Mouse (Mus musculus) T-helper 2 cell (primary cell): ENCODE data around the gene Npdc1.

Source experiments
- in situ Hi-C: fragments of 300-600 bp; cut with MboI, MseI; formaldehyde crosslinking; loops from one replicate; pipeline ENCODE4 v1.15.1; 2025; ENCODE audit warnings: high pct_unique_total_duplicates

The Npdc1 gene

DNA sequence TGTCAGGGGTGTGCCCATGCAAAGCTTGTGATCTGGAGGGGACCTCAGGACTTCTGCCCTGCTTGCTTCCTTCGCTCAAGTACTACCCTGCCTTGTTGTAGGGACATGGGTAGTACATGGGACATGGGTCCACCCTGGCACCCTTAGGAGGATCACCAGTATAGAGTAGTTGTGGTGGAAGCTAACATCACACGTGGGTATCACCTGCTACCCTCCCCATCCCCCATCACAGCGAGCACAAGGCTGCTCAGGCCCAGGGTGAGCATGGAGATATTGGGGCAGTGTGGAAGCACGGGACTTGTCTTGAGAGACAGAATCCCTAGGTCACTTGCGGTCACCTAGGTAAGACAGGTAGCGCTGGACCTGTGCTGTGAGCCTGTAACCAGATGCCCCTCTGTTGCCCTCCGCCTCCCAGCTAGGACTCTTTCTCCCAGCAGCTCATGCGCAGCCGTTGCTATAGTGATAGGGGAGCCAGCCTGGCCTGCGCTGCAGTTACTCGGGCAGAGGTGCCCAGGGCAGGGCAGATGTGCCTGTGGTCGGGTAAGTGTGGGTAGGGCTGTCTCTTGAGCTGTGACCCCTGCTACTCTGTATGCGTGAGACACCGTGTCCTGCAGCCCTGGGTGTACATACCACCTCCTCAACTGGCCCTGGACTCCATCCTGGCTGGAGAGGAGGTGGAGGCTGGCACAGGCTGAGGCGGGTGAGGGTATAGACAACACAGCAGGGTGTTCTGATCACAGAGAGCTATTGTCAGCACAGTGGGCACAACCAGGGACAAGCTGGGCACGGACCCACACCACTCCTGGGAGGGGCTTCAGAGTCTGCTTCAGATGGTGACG lies 31.5 kb downstream of the Npdc1 start:
- in situ Hi-C loops = no loop called here

GRCm38 (mm10) chr2:25431308-25431855 lies 32.2 kb downstream of the Npdc1 start:
- in situ Hi-C loops = no loop called here

DNA sequence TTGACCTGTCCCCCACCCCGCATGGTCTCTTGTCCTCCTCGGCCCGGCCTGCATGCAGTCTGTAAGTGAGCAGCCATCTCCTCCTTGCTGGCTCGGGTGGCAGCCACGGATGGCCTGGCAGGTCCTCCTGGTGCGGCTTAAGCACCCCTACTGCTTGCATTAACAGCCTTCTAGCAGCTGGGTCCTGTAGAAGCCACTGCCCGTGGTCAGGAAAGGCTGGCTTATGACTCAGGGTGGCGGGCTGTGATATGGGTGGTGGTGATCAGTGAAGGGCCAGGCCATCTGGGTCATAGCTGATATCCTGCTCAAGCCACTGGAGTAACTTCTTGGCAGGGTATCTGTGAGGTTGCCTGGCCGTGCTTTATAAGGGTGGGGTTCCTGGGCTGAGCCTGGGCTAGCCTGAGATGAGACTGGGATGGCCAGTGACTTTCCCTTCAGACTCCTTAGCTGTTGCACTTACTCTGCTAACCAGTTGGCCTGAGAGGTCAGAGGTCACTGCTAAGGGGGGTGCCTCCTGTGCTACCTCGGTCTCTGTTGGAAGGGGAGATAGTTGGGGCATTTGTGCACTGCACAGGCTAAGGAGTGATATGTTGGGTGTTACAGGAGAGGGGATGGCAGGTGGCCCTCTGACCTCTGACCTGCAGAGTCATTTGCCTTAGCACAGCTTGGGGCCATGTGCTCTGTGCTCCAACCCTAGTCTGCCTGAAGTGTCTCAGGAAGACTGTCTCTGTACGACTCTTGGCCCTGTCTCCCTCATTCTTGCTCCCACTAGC lies 33.4 kb downstream of the Npdc1 start:
- in situ Hi-C loops = no loop called here

GRCm38 (mm10) chr2:25433101-25433500 lies 34.0 kb downstream of the Npdc1 start:
- in situ Hi-C loops = no loop called here

DNA sequence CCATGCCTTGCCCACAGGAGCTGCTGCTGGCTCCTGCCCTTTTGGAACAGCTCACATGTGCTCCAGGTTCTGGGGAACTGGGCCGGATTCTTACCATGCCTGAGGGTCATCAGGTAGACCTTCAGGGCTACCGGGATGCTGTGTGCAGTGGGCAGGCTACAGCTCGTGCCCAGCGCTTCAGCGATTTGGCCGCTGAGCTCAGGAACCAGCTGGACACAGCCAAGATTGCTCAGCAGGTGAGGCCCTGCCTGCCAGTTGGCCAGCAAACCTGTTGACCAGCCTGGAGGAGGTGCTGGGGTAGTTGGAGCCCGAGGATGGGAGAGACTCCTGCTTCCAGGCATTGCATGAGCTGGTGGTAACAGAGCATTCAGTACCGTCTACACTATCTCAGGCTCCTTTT lies 35.1 kb downstream of the Npdc1 start:
- in situ Hi-C loops = no loop called here

- in situ Hi-C loops = no loop called here
Measured at GRCm38 (mm10) chr2:25436286-25436820, 37.2 kb downstream of the Npdc1 start.

DNA sequence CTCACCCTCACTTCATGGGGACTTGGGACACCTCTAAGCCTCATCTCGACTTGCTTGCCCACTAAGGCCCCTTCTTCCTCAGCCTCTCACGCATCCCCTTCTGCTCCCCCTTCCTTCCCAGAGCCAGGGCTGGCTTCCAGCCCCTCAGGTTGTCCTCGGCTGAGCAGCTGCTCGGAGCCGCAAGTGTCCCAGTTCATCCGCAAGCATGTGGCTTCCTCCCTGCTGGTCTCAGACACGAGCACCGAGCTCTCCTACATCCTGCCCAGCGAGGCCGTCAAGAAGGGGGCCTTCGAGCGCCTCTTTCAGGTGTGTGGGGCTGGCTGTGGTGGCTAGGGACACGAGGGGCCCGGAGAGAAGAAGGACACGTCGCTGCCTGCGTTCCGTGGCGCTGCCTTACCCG lies 41.9 kb downstream of the Npdc1 start:
- in situ Hi-C loops = no loop called here

DNA sequence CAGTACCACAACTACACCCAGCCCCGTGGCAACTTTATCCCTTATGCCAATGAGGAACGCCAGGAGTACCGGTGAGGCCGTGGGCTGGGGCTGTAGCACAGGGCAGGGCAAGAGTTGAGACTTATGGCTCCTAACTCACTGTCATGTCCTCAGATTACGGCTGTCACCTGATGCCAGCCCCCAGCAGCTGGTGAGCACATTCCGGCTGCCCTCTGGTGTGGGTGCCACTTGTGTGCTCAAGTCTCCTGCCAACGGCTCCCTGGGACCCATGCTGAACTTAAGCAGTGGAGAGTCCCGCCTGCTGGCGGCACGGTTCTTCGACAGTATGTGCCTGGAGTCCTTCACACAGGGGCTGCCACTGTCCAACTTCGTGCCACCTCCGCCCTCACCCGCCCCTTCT lies 43.5 kb downstream of the Npdc1 start:
- in situ Hi-C loops = no loop called here

DNA sequence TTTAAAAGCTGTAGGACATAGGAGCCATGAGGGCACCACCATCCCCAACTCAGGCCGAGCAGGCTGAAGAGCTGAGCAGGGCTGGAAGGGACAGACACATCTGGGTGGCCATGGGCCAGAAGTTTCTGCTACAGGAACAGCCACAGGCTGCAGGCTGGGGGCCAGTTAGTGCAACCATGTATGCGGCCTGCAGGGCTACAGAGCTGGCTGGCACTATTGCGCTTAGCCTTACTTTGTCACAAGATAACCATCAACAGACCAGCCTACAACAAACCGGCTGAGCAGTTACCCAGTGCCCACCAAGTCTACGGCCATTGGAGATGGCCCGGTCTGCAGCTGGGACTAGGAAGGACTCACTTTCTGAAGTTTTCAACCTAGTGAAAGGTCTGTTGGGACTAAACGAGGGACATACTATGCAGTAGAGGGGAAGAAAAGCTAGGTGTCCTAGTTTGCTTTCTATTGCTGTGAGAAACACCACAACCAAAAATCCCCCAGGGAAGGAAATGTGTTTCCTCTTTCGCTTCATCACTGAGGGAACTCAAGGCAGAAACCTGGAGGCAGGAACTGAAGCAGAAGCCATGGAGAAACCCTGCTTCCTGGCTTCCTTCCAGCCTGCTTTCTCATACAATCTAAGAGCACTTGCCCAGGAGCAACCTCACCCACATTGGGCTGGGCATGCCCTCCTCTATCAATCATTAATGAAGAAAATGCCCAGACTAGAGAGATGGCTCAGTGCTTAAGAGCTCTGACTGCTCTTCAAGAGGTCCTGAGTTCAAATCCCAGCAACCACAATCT lies 51.9 kb downstream of the Npdc1 start:
- in situ Hi-C loops = no loop called here

GRCm38 (mm10) chr2:25452951-25453350 lies 53.8 kb downstream of the Npdc1 start:
- in situ Hi-C loops = no loop called here

DNA sequence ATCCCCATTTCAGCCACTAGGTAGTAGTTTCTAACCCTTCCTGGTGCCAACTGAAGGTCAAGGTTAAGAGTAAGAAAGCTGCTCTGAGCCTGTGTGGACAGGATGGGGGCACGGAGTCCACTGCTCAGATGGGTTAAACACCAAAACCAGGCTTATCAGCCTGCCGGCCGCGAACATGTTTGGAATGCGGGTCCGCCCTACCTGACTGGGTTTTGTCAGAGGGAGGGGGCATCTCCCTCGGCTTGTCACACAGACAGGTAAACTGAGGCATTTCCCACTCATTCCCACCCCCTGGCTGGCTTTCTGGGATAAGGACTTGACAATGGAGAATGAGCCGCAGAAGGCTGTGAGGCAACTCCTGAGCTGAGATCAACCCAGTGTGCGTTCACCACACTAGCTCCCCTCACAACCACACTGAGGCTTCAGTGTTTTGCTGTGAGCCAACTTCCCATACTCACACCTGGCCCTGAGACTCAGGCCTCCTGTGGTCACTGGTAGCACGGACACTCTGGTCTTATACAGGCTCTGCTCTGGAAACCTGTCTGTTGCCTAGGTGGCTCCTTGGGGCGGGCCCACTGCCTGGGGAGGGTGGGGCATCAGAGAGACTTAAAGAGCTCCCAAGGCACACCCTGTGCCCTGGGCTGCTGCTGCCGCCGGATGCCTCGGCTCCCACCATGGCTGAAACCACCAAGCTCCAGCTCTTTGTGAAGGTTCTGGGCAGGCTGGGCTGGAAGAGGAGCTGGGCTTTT lies 57.2 kb downstream of the Npdc1 start, which contains the start of gene Clic3:
Gene Clic3, plus strand, starts transcription at position 634 of the 749 bp plus-strand sequence.
- in situ Hi-C loops = no loop called here

DNA sequence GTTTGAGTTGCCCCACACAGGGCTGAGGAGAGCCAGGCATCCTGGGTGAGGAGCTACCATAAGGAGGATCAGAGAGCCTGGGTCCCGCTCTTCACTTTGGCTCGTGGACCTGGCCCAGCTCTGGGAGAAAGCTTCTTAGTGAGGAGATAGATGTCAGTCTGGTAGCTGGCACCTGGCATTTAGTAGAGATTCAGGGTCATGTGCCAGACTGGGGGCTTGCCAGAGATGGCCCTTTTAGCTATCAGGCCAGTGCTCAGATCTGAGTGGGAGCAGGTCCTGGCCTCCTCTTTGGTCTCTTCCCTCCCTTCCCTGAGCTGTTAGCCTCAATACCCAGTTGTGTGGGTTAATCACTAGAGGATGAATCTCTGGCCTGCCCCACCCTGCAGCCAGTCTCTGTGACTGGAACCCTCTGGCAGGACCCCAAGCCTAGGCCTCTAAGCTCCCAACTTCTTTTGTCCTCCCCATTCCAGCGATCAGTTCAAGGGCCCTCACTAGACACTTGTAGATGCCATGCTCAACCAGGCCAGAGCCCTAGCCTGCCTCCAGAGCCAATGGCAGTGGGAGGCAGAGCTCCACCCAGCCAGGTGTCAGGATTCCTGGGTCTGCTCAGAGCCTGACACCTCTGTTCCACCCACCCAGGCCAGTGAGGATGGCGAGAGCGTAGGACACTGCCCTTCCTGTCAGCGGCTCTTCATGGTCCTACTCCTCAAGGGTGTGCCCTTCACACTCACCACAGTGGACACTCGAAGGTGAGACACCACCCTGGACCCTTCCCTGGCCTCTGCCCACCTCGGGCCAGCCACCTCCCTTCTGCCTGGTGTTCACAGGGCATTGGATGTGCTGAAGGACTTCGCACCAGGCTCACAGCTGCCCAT lies 58.1 kb downstream of the Npdc1 start:
- in situ Hi-C loops = no loop called here

- in situ Hi-C loops = no loop called here
Measured at GRCm38 (mm10) chr2:25458911-25459310, 59.8 kb downstream of the Npdc1 start.
